ENCODE assay signal across 13 mouse cellular contexts in genomic region chr15:88490316-88491090, GRCm38 (mm10).
DNase-seq lines count a peak whose midpoint lies in the region; TF ChIP-seq lines count a peak whose summit lies in the region.
"Had no signal": no experiment of that assay in that cellular context is flagged by ENCODE, and none has a peak within 500 bp of the region (broad histone marks: within the 10 kb centered on the region; RNA-seq: fewer than 3 reads in every experiment).

No protein-coding gene starts in this region.

- no peaks in the 10 kb centered on the region for H3K27me3 ChIP-seq in MEL (ENCODE audit: control insufficient read depth in 1 of 2, insufficient read depth in 2 of 2, low read length in 2 of 2)
- H3K27me3 ChIP-seq: megakaryocyte, embryonic 14.5 days had no signal

- no peak overlapping the region for H3K27ac ChIP-seq in MEL (ENCODE audit: control insufficient read depth, low read depth, low read length)
- H3K27ac ChIP-seq: heart, embryonic 10.5 days; layer of hippocampus, adult 2 months had no signal

- 46% methylated on average over 12 of the region's 12 CpGs for WGBS in lung, adult 2 months

- peak; percentile 5 to 7 for DNase-seq in lung, adult 18-20 months
- no peak for DNase-seq in lung, adult 2 months
- peak; percentile 62 for DNase-seq in MEL (ENCODE audit: low read depth, low spot score)
- DNase-seq in brain, adult 2 months (ENCODE audit: low read depth, low spot score) = peak; percentile 28
- peak; percentile 9 to 34 for DNase-seq in monocyte, adult 2 months (ENCODE audit: low read depth in 1 of 2, low spot score in 2 of 2)
- DNase-seq in gastrocnemius, postnatal 10 days = no peak
- DNase-seq in gastrocnemius, postnatal 36 days = no peak
- no peak for DNase-seq in adrenal gland, postnatal 10 days
- DNase-seq: kidney, adult 11 months; thymus, adult 2 months had no signal

- no peaks in the 10 kb centered on the region for H3K4me1 ChIP-seq in lung, adult 2 months (ENCODE audit: control insufficient read depth, insufficient read depth, low read length)
- H3K4me1 ChIP-seq in MEL (ENCODE audit: control insufficient read depth in 1 of 2, insufficient read depth in 2 of 2, low read length in 2 of 2) = no peaks in the 10 kb centered on the region
- H3K4me1 ChIP-seq: heart, embryonic 10.5 days; megakaryocyte, embryonic 14.5 days had no signal

- peak in 1 of 2 experiments; percentile 37; a peak in 1 of 4 replicates for TF ChIP-seq EP300 in MEL (IDR thresholded peaks at IDR 0.05; ENCODE audit: low read depth in 1 of 2, low read length in 2 of 2)

- no peak overlapping the region for H3K4me3 ChIP-seq in lung, adult 2 months (replicated peaks; ENCODE audit: extremely low read depth, low read depth, low read length)
- H3K4me3 ChIP-seq in MEL (ENCODE audit: control insufficient read depth in 1 of 2, insufficient read depth in 1 of 2, low read depth in 2 of 2, low read length in 2 of 2) = no peak overlapping the region
- H3K4me3 ChIP-seq: heart, embryonic 10.5 days; layer of hippocampus, adult 2 months; megakaryocyte, embryonic 14.5 days had no signal

- intact Hi-C loops in gastrocnemius, postnatal 36 days (cut with DNase I) = no loop called here

- no peak for TF ChIP-seq POLR2A in lung, adult 2 months (IDR thresholded peaks at IDR 0.05; ENCODE audit: borderline replicate concordance, extremely low read depth, low read depth, low read length)
- no peak for TF ChIP-seq POLR2A in MEL (IDR thresholded peaks at IDR 0.05; ENCODE audit: control insufficient read depth in 1 of 2, insufficient read depth in 1 of 2, low read depth in 1 of 2, low read length in 2 of 2, poor library complexity in 1 of 2)

- TF ChIP-seq RAD21 in MEL (IDR thresholded peaks at IDR 0.05; ENCODE audit: low read depth, low read length) = no peak

- H3K36me3 ChIP-seq in MEL (ENCODE audit: control insufficient read depth in 1 of 2, insufficient read depth in 2 of 2, low read length in 2 of 2) = no peaks in the 10 kb centered on the region
- H3K36me3 ChIP-seq: heart, embryonic 10.5 days had no signal

- H3K9me3 ChIP-seq in MEL (replicated peaks; ENCODE audit: insufficient read depth, low read length) = no peaks in the 10 kb centered on the region
- H3K9me3 ChIP-seq: heart, embryonic 10.5 days had no signal

- no peak overlapping the region for H3K9ac ChIP-seq in MEL (ENCODE audit: control insufficient read depth, low read depth, low read length, poor library complexity, severe bottlenecking)

- no peak for TF ChIP-seq CTCF in lung, adult 2 months (IDR thresholded peaks at IDR 0.05; ENCODE audit: insufficient read depth, low read length)
- no peak for TF ChIP-seq CTCF in MEL (IDR thresholded peaks at IDR 0.05 in 2 of 3, conservative IDR thresholded peaks at IDR 0.05 in 1 of 3; ENCODE audit: control insufficient read depth in 1 of 3, insufficient read depth in 1 of 3, low read depth in 2 of 3, low read length in 3 of 3, poor library complexity in 1 of 3, severe bottlenecking in 1 of 3)

- H3K79me2 ChIP-seq in MEL (ENCODE audit: control insufficient read depth, insufficient read depth, low read length, poor library complexity) = no peaks in the 10 kb centered on the region

TF ChIP-seq in MEL, 35 proteins besides CTCF, POLR2A, EP300 and RAD21:
- TF ChIP-seq MAFK (IDR thresholded peaks at IDR 0.05; ENCODE audit: borderline replicate concordance, low read depth, low read length) (no peak), USF2 (IDR thresholded peaks at IDR 0.05; ENCODE audit: borderline replicate concordance in 1 of 2, insufficient read depth in 1 of 2, low read depth in 1 of 2, low read length in 2 of 2) (no peak), TAL1 (IDR thresholded peaks at IDR 0.05; ENCODE audit: low read length) (no peak), NRF1 (IDR thresholded peaks at IDR 0.05; ENCODE audit: insufficient read depth, low read depth, low read length, poor library complexity, severe bottlenecking) (no peak), ZKSCAN1 (IDR thresholded peaks at IDR 0.05; ENCODE audit: low read depth, low read length) (no peak), TCF12 (IDR thresholded peaks at IDR 0.05; ENCODE audit: low read depth, low read length) (no peak), ELF1 (IDR thresholded peaks at IDR 0.05; ENCODE audit: low read depth, low read length) (no peak), NELFE (IDR thresholded peaks at IDR 0.05; ENCODE audit: low read depth, low read length) (no peak), UBTF (IDR thresholded peaks at IDR 0.05; ENCODE audit: borderline replicate concordance, insufficient read depth, low read depth, low read length) (no peak), MAZ (IDR thresholded peaks at IDR 0.05; ENCODE audit: low read depth, low read length) (no peak), SMC3 (IDR thresholded peaks at IDR 0.05; ENCODE audit: low read depth, low read length) (no peak)

Comparison
In these comparisons a context has a peak if more than half of its experiments do, and no peak if none do; other contexts are left out.
1. DNase-seq: peak in lung, adult 18-20 months (2 of 2), MEL (single experiment), brain, adult 2 months (single experiment) and monocyte, adult 2 months (2 of 2); none in lung, adult 2 months (single experiment), gastrocnemius, postnatal 10 days (single experiment), gastrocnemius, postnatal 36 days (0 of 2) and adrenal gland, postnatal 10 days (single experiment).